Mouse (Mus musculus) adrenal gland, adult (tissue): ENCODE measurements at regions not wholly inside any gene's neighbourhood (a gene's known extent, or its start where the extent isn't known, plus 50 kb on each side); places are given as distances from the start of the nearest gene placed in this dataset.

Experiments
- DNase-seq, 2 experiments: peaks; one replicate each; pipeline ENCODE4 v3.0.0; 2022 to 2023; ENCODE audit warnings: low spot score in 1 of 2; ENCODE audit not compliant: inconsistent age in 2 of 2

- DNase-seq = no peak
Measured at GRCm38 (mm10) chr8:116380601-116381000, 124.2 kb upstream of the Dynlrb2 start.

- no peak for DNase-seq
Measured at GRCm38 (mm10) chr8:116379851-116380250, 124.9 kb upstream of the Dynlrb2 start.

GRCm38 (mm10) chr8:116375758-116376157 lies 129.0 kb upstream of the Dynlrb2 start:
- no peak for DNase-seq

GRCm38 (mm10) chr8:116373063-116373462 lies 131.7 kb upstream of the Dynlrb2 start:
- peak in 1 of 2 experiments; percentile 52 for DNase-seq

- DNase-seq = peak; percentile 14 to 66
Measured at GRCm38 (mm10) chr8:116372574-116372973, 132.2 kb upstream of the Dynlrb2 start.

GRCm38 (mm10) chr8:116372056-116372455 lies 132.7 kb upstream of the Dynlrb2 start:
- DNase-seq = no peak

- no peak for DNase-seq
Measured at GRCm38 (mm10) chr8:116367491-116367890, 137.3 kb upstream of the Dynlrb2 start.

GRCm38 (mm10) chr8:116366706-116367105 lies 138.1 kb upstream of the Dynlrb2 start:
- no peak for DNase-seq

- no peak for DNase-seq
Measured at GRCm38 (mm10) chr8:116364751-116365150, 140.0 kb upstream of the Dynlrb2 start.

- DNase-seq = no peak
Measured at GRCm38 (mm10) chr8:116364172-116364571, 140.6 kb upstream of the Dynlrb2 start.

GRCm38 (mm10) chr8:116362351-116362750 lies 142.4 kb upstream of the Dynlrb2 start:
- peak; percentile 23 to 75 for DNase-seq

- no peak for DNase-seq
Measured at GRCm38 (mm10) chr8:116359761-116360160, 145.0 kb upstream of the Dynlrb2 start.

GRCm38 (mm10) chr8:116354756-116355155 lies 150.0 kb upstream of the Dynlrb2 start:
- no peak for DNase-seq

GRCm38 (mm10) chr8:116353911-116354310 lies 150.9 kb upstream of the Dynlrb2 start:
- DNase-seq = no peak

GRCm38 (mm10) chr8:116352635-116353034 lies 152.1 kb upstream of the Dynlrb2 start:
- DNase-seq = no peak

GRCm38 (mm10) chr8:116348971-116349370 lies 155.8 kb upstream of the Dynlrb2 start:
- no peak for DNase-seq

GRCm38 (mm10) chr8:116346990-116347389 lies 157.8 kb upstream of the Dynlrb2 start:
- DNase-seq = no peak

- no peak for DNase-seq
Measured at GRCm38 (mm10) chr8:116344590-116345222, 160.1 kb upstream of the Dynlrb2 start.

GRCm38 (mm10) chr8:116343534-116343933 lies 161.2 kb upstream of the Dynlrb2 start:
- no peak for DNase-seq

- no peak for DNase-seq
Measured at GRCm38 (mm10) chr8:116334772-116335171, 170.0 kb upstream of the Dynlrb2 start.

- peak in 1 of 2 experiments; percentile 28 for DNase-seq
Measured at GRCm38 (mm10) chr8:116334101-116334500, 170.7 kb upstream of the Dynlrb2 start.

- no peak for DNase-seq
Measured at GRCm38 (mm10) chr8:116320014-116320680, 184.6 kb upstream of the Dynlrb2 start.

- DNase-seq = no peak
Measured at GRCm38 (mm10) chr8:116315410-116315809, 189.4 kb upstream of the Dynlrb2 start.
